Mouse (Mus musculus) spleen, postnatal 10 days (tissue): ENCODE data around the gene Pjvk.

Experiments used
- DNase-seq, 2 experiments: peaks; one replicate each; pipeline ENCODE4 v3.0.0; 2021 to 2022; ENCODE audit warnings: low spot score in 2 of 2

The Pjvk gene

GRCm38 (mm10) chr2:76667200-76667599 lies 18.9 kb downstream of the Pjvk start:
- DNase-seq, result no peak

GRCm38 (mm10) chr2:76671641-76672040 lies 23.4 kb downstream of the Pjvk start:
- DNase-seq, result no peak

GRCm38 (mm10) chr2:76672134-76672745 lies 24.0 kb downstream of the Pjvk start:
- no peak for DNase-seq

GRCm38 (mm10) chr2:76672966-76673392 lies 24.7 kb downstream of the Pjvk start, which contains the start of gene Fkbp7:
Gene Fkbp7, minus strand, starts transcription at chr2:76673116.
- DNase-seq, result peak; percentile 79 to 90

GRCm38 (mm10) chr2:76673472-76674081 lies 25.3 kb downstream of the Pjvk start:
- DNase-seq, result peak; percentile 32 to 77

GRCm38 (mm10) chr2:76674725-76675427 lies 26.6 kb downstream of the Pjvk start, which contains the start of gene Plekha3:
Gene Plekha3, plus strand, starts transcription at chr2:76675281.
- peak; percentile 61 to 78 for DNase-seq

- DNase-seq, result no peak
These were observed 27.2 kb downstream of the Pjvk start for GRCm38 (mm10) chr2:76675451-76675850.

- no peak for DNase-seq
These were observed 27.7 kb downstream of the Pjvk start for GRCm38 (mm10) chr2:76675949-76676348.

GRCm38 (mm10) chr2:76676401-76677226 lies 28.3 kb downstream of the Pjvk start:
- no peak for DNase-seq

- no peak for DNase-seq
These were observed 34.0 kb downstream of the Pjvk start for GRCm38 (mm10) chr2:76682301-76682700.

GRCm38 (mm10) chr2:76686986-76687385 lies 38.7 kb downstream of the Pjvk start:
- DNase-seq, result no peak

- DNase-seq, result no peak
These were observed 39.3 kb downstream of the Pjvk start for GRCm38 (mm10) chr2:76687608-76688007.

- no peak for DNase-seq
These were observed 39.9 kb downstream of the Pjvk start for GRCm38 (mm10) chr2:76688162-76688561.

GRCm38 (mm10) chr2:76690436-76691204 lies 42.3 kb downstream of the Pjvk start:
- no peak for DNase-seq

GRCm38 (mm10) chr2:76693765-76694164 lies 45.5 kb downstream of the Pjvk start:
- DNase-seq, result no peak

- no peak for DNase-seq
These were observed 47.0 kb downstream of the Pjvk start for GRCm38 (mm10) chr2:76695290-76695689.

GRCm38 (mm10) chr2:76702188-76702587 lies 53.9 kb downstream of the Pjvk start:
- DNase-seq, result no peak

- no peak for DNase-seq
These were observed 54.5 kb downstream of the Pjvk start for GRCm38 (mm10) chr2:76702751-76703150.

GRCm38 (mm10) chr2:76705655-76706054 lies 57.4 kb downstream of the Pjvk start:
- no peak for DNase-seq
